In genomic region chr13:54780592-54780991, GRCm38 (mm10) we compare ENCODE assay signal across 9 mouse cellular contexts. TPM values are rescaled to one million over a fixed set of nuclear protein-coding genes. Genes with fewer than 3 reads are reported as not detected.
DNase-seq lines count a peak whose midpoint lies in the region; ATAC-seq and TF ChIP-seq lines count a peak whose summit lies in the region.
"Had no signal": no experiment of that assay in that cellular context is flagged by ENCODE, and none has a peak within 500 bp of the region (broad histone marks: within the 10 kb centered on the region; RNA-seq: fewer than 3 reads in every experiment).

No protein-coding gene starts in this region.

- TF ChIP-seq CTCF in layer of hippocampus, adult 2 months (conservative IDR thresholded peaks at IDR 0.05) = no peak
- TF ChIP-seq CTCF in midbrain, postnatal 0 days (IDR thresholded peaks at IDR 0.05) = no peak

- no peak overlapping the region for H3K4me3 ChIP-seq in forebrain, embryonic 14.5 days (ENCODE audit: low read depth, low read length)
- H3K4me3 ChIP-seq in forebrain, embryonic 16.5 days (replicated peaks; ENCODE audit: low read length) = no peak overlapping the region
- no peak overlapping the region for H3K4me3 ChIP-seq in layer of hippocampus, adult 2 months
- H3K4me3 ChIP-seq in midbrain, postnatal 0 days (ENCODE audit: low read depth, low read length) = no peak overlapping the region

- H3K9ac ChIP-seq in forebrain, embryonic 14.5 days (ENCODE audit: low read length) = no peak overlapping the region
- H3K9ac ChIP-seq in forebrain, embryonic 16.5 days (replicated peaks; ENCODE audit: low read depth, low read length) = no peak overlapping the region
- no peak overlapping the region for H3K9ac ChIP-seq in midbrain, postnatal 0 days (replicated peaks; ENCODE audit: low read length, poor library complexity, severe bottlenecking)

- H3K9me3 ChIP-seq in forebrain, embryonic 14.5 days (replicated peaks; ENCODE audit: control insufficient read depth, low read length) = no peaks in the 10 kb centered on the region
- H3K9me3 ChIP-seq in forebrain, embryonic 16.5 days (ENCODE audit: control insufficient read depth, low read length) = no peaks in the 10 kb centered on the region
- no peaks in the 10 kb centered on the region for H3K9me3 ChIP-seq in midbrain, postnatal 0 days (ENCODE audit: low read length)

- WGBS in forebrain, embryonic 14.5 days = 78% methylated on average over 3 of the region's 3 CpGs
- WGBS in forebrain, embryonic 16.5 days = 56% methylated on average over 3 of the region's 3 CpGs
- WGBS in midbrain, postnatal 0 days = 47% methylated on average over 3 of the region's 3 CpGs

- ATAC-seq in forebrain, embryonic 14.5 days = no peak
- no peak for ATAC-seq in forebrain, embryonic 16.5 days
- ATAC-seq in midbrain, postnatal 0 days (ENCODE audit: low FRiP score) = no peak

- no peak overlapping the region for H3K4me2 ChIP-seq in forebrain, embryonic 14.5 days (ENCODE audit: low read length)
- H3K4me2 ChIP-seq in forebrain, embryonic 16.5 days (ENCODE audit: low read length) = no peak overlapping the region
- H3K4me2 ChIP-seq in midbrain, postnatal 0 days (ENCODE audit: low read depth, low read length, poor library complexity, severe bottlenecking) = no peak overlapping the region

- no peaks in the 10 kb centered on the region; the same call in 1 of the 2 replicates for H3K4me1 ChIP-seq in forebrain, embryonic 14.5 days (ENCODE audit: control insufficient read depth, insufficient read depth, low read length)
- H3K4me1 ChIP-seq in forebrain, embryonic 16.5 days (replicated peaks; ENCODE audit: control insufficient read depth, insufficient read depth, low read length) = peaks cover 4% of the 10 kb centered on the region; the same call in 1 of the 2 replicates
- no peaks in the 10 kb centered on the region for H3K4me1 ChIP-seq in midbrain, postnatal 0 days (ENCODE audit: insufficient read depth, low read length)

- no peak overlapping the region for H3K27ac ChIP-seq in forebrain, embryonic 14.5 days (ENCODE audit: low read depth, low read length)
- H3K27ac ChIP-seq in forebrain, embryonic 16.5 days (ENCODE audit: low read length) = no peak overlapping the region
- H3K27ac ChIP-seq in layer of hippocampus, adult 2 months = peak overlapping the region; percentile 65; the same call in 1 of the 2 replicates
- H3K27ac ChIP-seq in midbrain, postnatal 0 days (ENCODE audit: low read depth, low read length) = no peak overlapping the region

- H3K36me3 ChIP-seq in forebrain, embryonic 14.5 days (ENCODE audit: control insufficient read depth, insufficient read depth, low read length) = no peaks in the 10 kb centered on the region
- no peaks in the 10 kb centered on the region for H3K36me3 ChIP-seq in forebrain, embryonic 16.5 days (ENCODE audit: control insufficient read depth, insufficient read depth)
- H3K36me3 ChIP-seq in midbrain, postnatal 0 days (ENCODE audit: insufficient read depth, low read length) = no peaks in the 10 kb centered on the region

- peak; percentile 74 for DNase-seq in forebrain, embryonic 14.5 days (ENCODE audit: low spot score)
- peak in 1 of 2 experiments; percentile 78 for DNase-seq in layer of hippocampus, adult 2 months (ENCODE audit: low spot score in 2 of 2)
- no peak for DNase-seq in layer of hippocampus, postnatal 36 days
- peak; percentile 80 for DNase-seq in cerebellum, adult 9-11 months
- peak; percentile 81 for DNase-seq in midbrain, postnatal 0 days (ENCODE audit: low spot score)
- DNase-seq in thymus, postnatal 36 days = no peak
- no peak for DNase-seq in urinary bladder, adult 2 months (ENCODE audit: low spot score)

- H3K27me3 ChIP-seq in forebrain, embryonic 14.5 days (replicated peaks; ENCODE audit: control insufficient read depth, insufficient read depth, low read length) = no peaks in the 10 kb centered on the region
- no peaks in the 10 kb centered on the region for H3K27me3 ChIP-seq in forebrain, embryonic 16.5 days (replicated peaks; ENCODE audit: control insufficient read depth, insufficient read depth, low read length)
- H3K27me3 ChIP-seq in midbrain, postnatal 0 days (ENCODE audit: insufficient read depth, low read length) = no peaks in the 10 kb centered on the region

RNA-seq across cellular contexts. Expression of gene Eif4e1b, which starts 3.2 kb away (rescaled TPM):
- polyA plus RNA-seq in forebrain, embryonic 14.5 days (2014; fragmentation: Nextera tagmentation; extraction: Ambion mirVana) = not detected in 2 replicates
- polyA plus RNA-seq in forebrain, embryonic 16.5 days (2015; fragmentation: Nextera tagmentation; extraction: Ambion mirVana) = not detected in 2 replicates
- not detected for total RNA-seq in layer of hippocampus, adult 2 months (2021)
- not detected for total RNA-seq in layer of hippocampus, postnatal 36 days (2021)
- total RNA-seq in midbrain, postnatal 0 days (2014; rRNA removed) = not detected in 2 replicates
- polyA plus RNA-seq in midbrain, postnatal 0 days (2015; fragmentation: Nextera tagmentation; extraction: Ambion mirVana) = not detected in 2 replicates
- 0.21 and 0.34 TPM in 2 replicates for polyA plus RNA-seq in urinary bladder, adult 2 months (2012; rRNA removed)
- polyA plus RNA-seq: limb, embryonic 11.5 days had no signal

RNA-seq across cellular contexts. Expression of gene Tspan17, which starts 8.6 kb away (rescaled TPM):
- polyA plus RNA-seq in forebrain, embryonic 14.5 days (2014; fragmentation: Nextera tagmentation; extraction: Ambion mirVana) = 16.0 and 16.3 TPM in 2 replicates
- polyA plus RNA-seq in forebrain, embryonic 16.5 days (2015; fragmentation: Nextera tagmentation; extraction: Ambion mirVana) = 18.6 and 29.7 TPM in 2 replicates
- 10 to 100 TPM; 96.7 to 97.7 TPM for total RNA-seq in layer of hippocampus, adult 2 months (2021)
- 100 to 1,000 TPM in 1 of 2 experiments, 10 to 100 TPM in 1; 83.4 to 109 TPM for total RNA-seq in layer of hippocampus, postnatal 36 days (2021)
- 43.4 and 58.1 TPM in 2 replicates for total RNA-seq in midbrain, postnatal 0 days (2014; rRNA removed)
- 100 and 115 TPM in 2 replicates for polyA plus RNA-seq in midbrain, postnatal 0 days (2015; fragmentation: Nextera tagmentation; extraction: Ambion mirVana)
- polyA plus RNA-seq in urinary bladder, adult 2 months (2012; rRNA removed) = 33.0 and 37.0 TPM in 2 replicates

RNA-seq across cellular contexts. Expression of gene Sncb, which starts 14.2 kb away (rescaled TPM):
- 25.7 and 31.8 TPM in 2 replicates for polyA plus RNA-seq in forebrain, embryonic 14.5 days (2014; fragmentation: Nextera tagmentation; extraction: Ambion mirVana)
- polyA plus RNA-seq in forebrain, embryonic 16.5 days (2015; fragmentation: Nextera tagmentation; extraction: Ambion mirVana) = 27.1 and 37.0 TPM in 2 replicates
- total RNA-seq in layer of hippocampus, adult 2 months (2021) = 100 to 1,000 TPM; 655 to 657 TPM
- 100 to 1,000 TPM; 602 to 611 TPM for total RNA-seq in layer of hippocampus, postnatal 36 days (2021)
- 84.6 and 90.6 TPM in 2 replicates for total RNA-seq in midbrain, postnatal 0 days (2014; rRNA removed)
- polyA plus RNA-seq in midbrain, postnatal 0 days (2015; fragmentation: Nextera tagmentation; extraction: Ambion mirVana) = 213 and 233 TPM in 2 replicates
- polyA plus RNA-seq in urinary bladder, adult 2 months (2012; rRNA removed) = 0.08 and 0.18 TPM in 2 replicates
- polyA plus RNA-seq: limb, embryonic 11.5 days had no signal

RNA-seq across cellular contexts. Expression of gene Gprin1, which starts 30.9 kb away (rescaled TPM):
- 16.8 and 17.4 TPM in 2 replicates for polyA plus RNA-seq in forebrain, embryonic 14.5 days (2014; fragmentation: Nextera tagmentation; extraction: Ambion mirVana)
- polyA plus RNA-seq in forebrain, embryonic 16.5 days (2015; fragmentation: Nextera tagmentation; extraction: Ambion mirVana) = 6.2 and 7.1 TPM in 2 replicates
- 100 to 1,000 TPM; 146 to 150 TPM for total RNA-seq in layer of hippocampus, adult 2 months (2021)
- total RNA-seq in layer of hippocampus, postnatal 36 days (2021) = 100 to 1,000 TPM; 135 to 142 TPM
- 167 and 170 TPM in 2 replicates for total RNA-seq in midbrain, postnatal 0 days (2014; rRNA removed)
- 21.7 and 23.0 TPM in 2 replicates for polyA plus RNA-seq in midbrain, postnatal 0 days (2015; fragmentation: Nextera tagmentation; extraction: Ambion mirVana)
- polyA plus RNA-seq in urinary bladder, adult 2 months (2012; rRNA removed) = 0.07 and 0.10 TPM in 2 replicates

Comparison
In these comparisons a context has a peak if more than half of its experiments do, and no peak if none do; other contexts are left out.
1. DNase-seq: peak in forebrain, embryonic 14.5 days (single experiment), cerebellum, adult 9-11 months (single experiment) and midbrain, postnatal 0 days (single experiment); none in layer of hippocampus, postnatal 36 days (0 of 2), thymus, postnatal 36 days (0 of 2) and urinary bladder, adult 2 months (single experiment).
2. RNA of gene Sncb, which starts 14.2 kb away (polyA plus RNA-seq): 213 to 233 TPM in midbrain, postnatal 0 days, 27.1 to 37.0 TPM in forebrain, embryonic 16.5 days and 25.7 to 31.8 TPM in forebrain, embryonic 14.5 days; 0.08 to 0.18 TPM in urinary bladder, adult 2 months; every median in the first group is over 10 times any median in the second.